Mouse (Mus musculus) monocyte, adult 2 months (primary cell): Measurements from ENCODE around the gene Mettl7a3.
"Not testable (repeated sequence)": the region's sequence is repeated elsewhere in the genome, so short reads cannot be mapped to it uniquely, and the experiment has no call there.

ENCODE experiments used
- DNase-seq, 2 experiments: peaks; one replicate each; pipeline ENCODE4 v3.0.0; 2022; ENCODE audit warnings: low spot score in 2 of 2, low read depth in 1 of 2

Gene Mettl7a3

DNA sequence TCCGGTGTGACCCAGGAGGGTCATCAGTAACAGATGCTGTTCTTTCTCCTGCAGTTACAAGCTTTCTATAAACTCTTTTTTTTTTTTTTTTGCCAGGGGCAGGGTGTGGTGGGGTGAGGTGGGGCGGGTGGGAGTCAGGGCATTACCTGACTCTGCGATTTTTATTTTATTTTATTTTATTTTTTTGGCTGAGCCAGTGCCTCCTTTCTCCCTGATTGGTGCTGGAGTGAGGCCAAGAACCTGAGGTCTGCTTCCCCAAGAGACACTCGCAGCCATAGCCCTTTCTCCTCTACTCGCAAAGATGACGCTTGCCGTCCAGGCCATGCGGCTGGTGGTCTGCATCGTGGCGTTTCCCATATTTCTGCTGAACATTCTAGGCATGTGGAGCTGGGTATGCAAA is at the start of gene Mettl7a3:
TSS of gene Mettl7a3 (plus strand) at position 301 of the 400 bp plus-strand sequence.
- no peak for DNase-seq

DNA sequence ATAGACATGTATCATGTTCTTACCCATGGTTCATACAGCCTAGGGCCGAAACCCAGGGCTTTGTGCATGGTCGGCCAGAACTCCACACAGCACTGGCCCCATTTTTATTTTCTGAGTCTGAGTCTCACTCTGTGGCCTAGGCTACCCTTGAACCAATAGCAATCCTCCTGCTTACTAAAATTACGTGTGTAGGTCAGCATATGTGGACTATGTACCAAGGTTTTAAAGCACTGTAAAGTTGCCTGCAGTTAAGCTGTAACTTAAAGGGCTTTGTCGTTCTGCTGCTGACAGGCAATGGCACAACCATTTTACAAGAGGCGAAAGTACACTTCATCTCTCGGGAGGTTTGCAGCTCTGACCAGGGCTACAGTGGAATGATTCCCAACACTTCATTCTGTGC is 45.7 kb upstream of the Mettl7a3 start:
- no peak for DNase-seq

DNA sequence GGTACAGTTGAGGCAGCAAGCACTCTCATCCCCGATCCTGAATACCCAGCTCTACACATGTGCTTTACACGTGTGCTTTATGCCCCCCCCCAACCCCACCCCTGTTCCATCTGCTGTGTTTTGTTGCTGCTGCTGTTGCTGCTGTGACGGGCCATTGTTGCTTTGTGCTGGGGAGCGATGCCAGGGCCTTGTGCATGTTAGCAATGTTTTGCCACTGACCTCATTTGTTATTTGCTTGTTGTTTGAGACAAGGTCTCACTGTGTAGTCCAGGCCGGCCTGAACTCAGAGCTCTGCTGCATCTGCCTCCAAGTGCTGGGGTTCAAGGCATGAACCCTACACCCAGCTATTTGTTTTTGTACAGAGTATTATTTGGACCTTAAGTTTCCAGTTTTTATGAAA is 43.9 kb upstream of the Mettl7a3 start:
- no peak for DNase-seq

- DNase-seq, result no peak
Measured at GRCm38 (mm10) chr15:100292326-100292725, 42.4 kb upstream of the Mettl7a3 start.

DNA sequence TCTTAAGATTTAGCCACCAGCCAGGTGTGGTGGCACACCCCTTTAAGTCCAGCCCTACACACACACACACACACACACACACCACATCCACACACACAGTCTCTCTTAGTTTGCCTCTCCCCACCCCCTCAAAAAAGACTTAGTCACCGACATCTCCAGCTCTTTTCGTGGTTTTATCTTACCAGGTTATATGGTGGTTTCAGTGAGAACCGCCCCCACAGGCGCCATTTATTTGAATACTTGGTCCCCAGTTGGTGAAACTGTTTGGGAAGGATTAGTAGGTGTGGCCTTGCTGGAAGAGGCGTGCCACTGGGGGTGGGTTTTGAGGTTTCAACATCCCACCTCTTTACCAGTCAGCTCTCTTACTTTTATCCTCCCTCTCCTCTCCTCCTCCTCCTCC is 36.9 kb upstream of the Mettl7a3 start:
- DNase-seq, result no peak

DNA sequence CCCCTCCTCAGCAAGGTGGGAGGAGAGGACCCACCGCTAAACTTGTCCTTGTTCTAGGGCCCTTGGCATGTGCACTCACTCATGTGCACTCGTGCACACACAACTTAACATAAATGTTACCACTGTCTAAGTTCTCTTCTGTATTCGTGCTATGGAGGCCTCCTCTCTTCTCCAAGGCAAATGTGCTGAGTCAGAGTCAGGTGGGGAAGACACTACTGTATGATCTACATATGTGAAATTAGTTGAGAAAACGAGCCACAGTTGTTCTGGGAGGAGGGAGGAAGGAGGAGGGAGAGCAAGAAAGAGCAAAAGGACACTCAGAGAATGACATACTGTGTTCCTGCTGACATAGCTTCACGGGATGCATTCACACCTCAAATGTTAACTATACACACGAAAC is 34.2 kb upstream of the Mettl7a3 start:
- no peak for DNase-seq

DNA sequence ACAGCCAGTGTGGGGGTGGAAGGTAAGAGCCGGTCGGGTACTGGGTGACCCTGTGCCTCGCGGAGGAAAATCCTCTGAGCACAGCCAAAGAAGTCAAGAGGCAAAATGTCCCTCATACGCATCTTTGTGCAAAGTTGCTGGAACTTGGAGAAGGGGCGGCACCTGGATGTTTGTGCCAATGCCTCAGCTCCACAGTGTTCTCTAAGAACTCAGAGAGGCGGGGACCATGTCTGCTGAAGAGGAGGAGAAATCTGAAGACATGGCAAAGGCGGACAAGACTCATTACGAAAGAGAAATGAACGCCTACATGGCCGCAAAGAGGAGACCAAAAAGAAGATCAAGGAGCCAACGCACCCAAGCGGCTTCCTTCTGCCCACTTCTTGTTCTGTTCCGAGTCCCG is 33.2 kb upstream of the Mettl7a3 start:
- DNase-seq, result no peak

- no peak for DNase-seq
Measured at GRCm38 (mm10) chr15:100303428-100304018, 31.2 kb upstream of the Mettl7a3 start.

DNA sequence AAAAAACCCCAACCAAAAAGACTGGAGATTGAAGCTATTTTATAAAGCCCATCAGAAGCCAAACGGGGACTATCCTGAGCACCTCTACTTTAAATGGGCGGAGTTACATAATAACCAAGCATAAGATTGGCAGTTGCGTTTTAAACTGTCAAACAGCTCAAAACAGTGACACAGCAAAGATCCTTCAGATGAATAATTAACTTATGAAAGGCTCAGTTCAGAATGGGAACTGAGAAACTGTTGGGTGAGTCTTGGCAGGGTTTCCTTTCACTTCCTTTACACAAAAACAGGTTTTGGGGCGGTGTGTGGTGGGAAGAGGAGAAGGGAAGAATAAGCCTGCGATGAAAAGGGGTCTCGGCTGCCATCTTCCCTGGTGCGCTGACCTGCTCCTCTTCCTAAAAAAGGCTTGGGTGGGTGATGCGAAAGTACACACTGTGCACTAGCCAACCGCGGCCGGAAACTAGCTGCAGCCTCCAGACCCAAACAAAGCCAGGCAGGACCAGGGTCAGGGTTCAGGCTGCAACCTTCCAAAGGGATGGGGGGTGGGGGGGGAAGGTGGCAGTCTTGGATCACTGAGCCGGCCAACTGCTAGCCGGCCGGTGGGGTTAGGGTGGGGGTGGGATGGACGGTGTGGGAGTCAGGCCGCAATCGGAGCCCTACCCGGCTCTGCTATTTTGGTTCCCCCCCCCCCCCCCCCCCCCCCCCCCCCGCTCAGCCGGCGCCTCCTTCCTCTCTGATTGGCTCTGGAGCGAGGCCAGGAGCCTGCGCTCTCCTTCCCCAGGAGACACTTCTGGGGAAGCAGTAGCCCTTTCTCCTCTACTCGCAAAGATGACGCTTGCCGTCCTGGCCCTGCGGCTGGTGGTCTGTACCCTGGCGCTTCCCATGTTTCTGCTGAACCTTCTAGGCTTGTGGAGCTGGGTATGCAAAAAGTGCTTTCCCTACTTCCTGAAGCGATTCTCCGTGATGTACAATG is 30.4 kb upstream of the Mettl7a3 start, which contains the start of gene Mettl7a1:
TSS of gene Mettl7a1 (plus strand) at position 122 of the 973 bp plus-strand sequence.
- DNase-seq, result peak; percentile 27 to 50

- no peak for DNase-seq
Measured at GRCm38 (mm10) chr15:100306201-100306600, 28.5 kb upstream of the Mettl7a3 start.

DNA sequence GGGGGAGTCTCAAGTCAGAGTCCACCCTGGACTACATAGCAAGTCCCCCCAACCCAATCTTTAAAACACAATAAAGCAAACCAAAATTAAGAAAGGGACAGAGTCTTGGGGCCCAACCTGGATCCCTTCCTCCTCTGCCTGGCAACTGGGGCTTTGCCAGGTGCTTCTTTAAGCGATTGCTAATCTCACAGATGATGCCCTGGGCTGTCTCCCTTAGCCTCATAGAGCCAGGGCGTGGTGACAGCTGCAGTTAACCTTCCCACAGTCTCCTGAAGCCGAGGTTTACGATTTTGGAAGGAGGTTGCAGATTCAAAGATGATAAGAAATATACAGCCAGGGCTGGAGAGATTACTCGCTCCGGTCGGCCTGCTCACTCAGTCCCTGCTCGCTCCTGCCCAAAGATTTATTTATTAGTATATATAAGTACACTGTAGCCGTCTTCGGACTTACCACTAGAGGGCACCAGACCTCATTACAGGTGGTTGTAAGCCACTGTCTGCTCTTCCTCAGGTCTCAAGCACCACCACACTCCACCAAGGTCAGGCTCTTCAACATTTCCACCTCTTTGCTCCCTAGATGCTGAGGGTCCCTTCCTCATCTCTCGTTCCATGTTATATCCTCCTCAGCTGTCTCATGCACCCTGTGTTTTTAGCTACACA is 27.2 kb upstream of the Mettl7a3 start:
- not testable (repeated sequence) for DNase-seq

DNA sequence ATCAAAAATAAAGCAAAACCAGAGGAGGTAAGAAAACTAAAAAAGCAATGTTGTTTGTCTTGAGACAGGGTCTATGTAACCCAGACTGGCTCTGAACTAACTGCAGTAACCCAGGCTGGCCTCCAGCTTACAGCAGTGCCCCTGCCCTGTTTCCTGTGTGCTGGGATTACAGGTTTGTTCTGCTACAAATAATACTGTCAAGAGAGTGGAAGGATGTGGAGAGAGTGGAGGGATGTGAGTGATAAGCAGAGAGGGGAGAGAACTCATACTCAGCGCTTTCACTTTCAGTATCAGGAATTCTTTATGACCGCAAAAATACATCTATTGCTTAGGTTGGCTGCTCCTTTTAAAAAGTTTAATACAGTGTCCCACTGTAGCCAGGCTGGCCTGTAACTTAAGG is 22.4 kb upstream of the Mettl7a3 start:
- DNase-seq, result no peak

- no peak for DNase-seq
Measured at GRCm38 (mm10) chr15:100314448-100315145, 20.1 kb upstream of the Mettl7a3 start.

DNA sequence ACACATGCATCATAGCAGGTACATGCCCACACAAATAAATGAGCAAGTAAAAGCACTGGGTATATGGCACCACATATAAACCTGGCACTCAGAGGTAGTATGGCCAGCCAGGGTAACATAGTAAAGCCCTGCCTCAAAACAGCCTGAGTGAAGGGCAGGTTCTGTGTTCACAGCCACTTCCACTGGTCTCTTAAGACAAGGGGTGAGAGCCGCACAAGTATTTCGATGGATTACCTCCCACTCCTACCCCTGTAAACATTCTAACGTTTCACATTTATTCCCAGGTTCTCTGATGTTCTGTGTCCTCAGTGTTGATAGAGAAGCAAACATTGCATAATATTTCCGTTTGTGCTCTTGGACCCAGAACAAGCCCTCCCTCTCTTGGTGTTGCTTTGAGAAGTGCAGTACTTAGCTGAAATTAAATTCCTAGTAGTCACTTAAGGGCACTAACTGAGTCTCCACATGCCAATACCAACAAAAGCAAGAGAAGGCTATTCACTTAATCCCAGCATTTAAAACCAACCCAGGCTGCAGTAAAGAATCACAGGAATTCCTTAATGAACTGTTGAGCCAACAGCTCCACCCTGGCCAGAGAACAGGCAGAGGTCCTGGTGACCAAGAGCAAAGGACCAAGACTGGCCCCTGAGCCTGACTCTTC is 16.6 kb upstream of the Mettl7a3 start:
- not testable (repeated sequence) for DNase-seq

DNA sequence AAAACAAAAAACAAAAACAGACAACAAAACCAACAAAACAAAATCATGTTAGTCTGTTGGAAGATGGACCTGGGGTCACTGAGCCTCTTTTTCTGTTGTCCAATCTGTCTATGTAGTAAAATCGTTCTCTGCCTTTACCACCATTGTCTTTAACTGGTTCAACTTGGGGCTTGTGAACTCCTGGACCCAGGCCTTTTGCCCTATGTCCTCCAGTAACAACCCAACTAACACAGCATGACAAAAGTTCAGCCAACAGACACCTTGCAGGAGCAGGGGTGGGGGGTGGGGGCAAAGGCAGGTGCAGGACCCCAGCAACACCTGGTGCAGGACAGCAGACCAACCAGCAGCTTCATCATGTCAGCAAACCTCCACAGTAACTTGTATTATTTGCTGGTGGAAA is 14.8 kb upstream of the Mettl7a3 start:
- DNase-seq, result no peak

GRCm38 (mm10) chr15:100320295-100320905 is 14.3 kb upstream of the Mettl7a3 start:
- DNase-seq, result no peak

GRCm38 (mm10) chr15:100321134-100321533 is 13.6 kb upstream of the Mettl7a3 start:
- DNase-seq, result no peak

- no peak for DNase-seq
Measured at GRCm38 (mm10) chr15:100324021-100324591, 10.6 kb upstream of the Mettl7a3 start.

GRCm38 (mm10) chr15:100325235-100325634 is 9.5 kb upstream of the Mettl7a3 start:
- no peak for DNase-seq

GRCm38 (mm10) chr15:100328089-100328488 is 6.6 kb upstream of the Mettl7a3 start:
- DNase-seq, result not testable (repeated sequence)
